Mouse (Mus musculus): ENCODE measurements around the gene Mipol1. TPM values are rescaled to one million over a fixed set of nuclear protein-coding genes. Genes with fewer than 3 reads are reported as not detected.
A peak's percentile ranks its signal among the peaks of the same experiment; 100 is the strongest.

Mipol1 gene
- polyA plus RNA-seq, 1 experiment from 2014 or later = 12.3 TPM

DNA sequence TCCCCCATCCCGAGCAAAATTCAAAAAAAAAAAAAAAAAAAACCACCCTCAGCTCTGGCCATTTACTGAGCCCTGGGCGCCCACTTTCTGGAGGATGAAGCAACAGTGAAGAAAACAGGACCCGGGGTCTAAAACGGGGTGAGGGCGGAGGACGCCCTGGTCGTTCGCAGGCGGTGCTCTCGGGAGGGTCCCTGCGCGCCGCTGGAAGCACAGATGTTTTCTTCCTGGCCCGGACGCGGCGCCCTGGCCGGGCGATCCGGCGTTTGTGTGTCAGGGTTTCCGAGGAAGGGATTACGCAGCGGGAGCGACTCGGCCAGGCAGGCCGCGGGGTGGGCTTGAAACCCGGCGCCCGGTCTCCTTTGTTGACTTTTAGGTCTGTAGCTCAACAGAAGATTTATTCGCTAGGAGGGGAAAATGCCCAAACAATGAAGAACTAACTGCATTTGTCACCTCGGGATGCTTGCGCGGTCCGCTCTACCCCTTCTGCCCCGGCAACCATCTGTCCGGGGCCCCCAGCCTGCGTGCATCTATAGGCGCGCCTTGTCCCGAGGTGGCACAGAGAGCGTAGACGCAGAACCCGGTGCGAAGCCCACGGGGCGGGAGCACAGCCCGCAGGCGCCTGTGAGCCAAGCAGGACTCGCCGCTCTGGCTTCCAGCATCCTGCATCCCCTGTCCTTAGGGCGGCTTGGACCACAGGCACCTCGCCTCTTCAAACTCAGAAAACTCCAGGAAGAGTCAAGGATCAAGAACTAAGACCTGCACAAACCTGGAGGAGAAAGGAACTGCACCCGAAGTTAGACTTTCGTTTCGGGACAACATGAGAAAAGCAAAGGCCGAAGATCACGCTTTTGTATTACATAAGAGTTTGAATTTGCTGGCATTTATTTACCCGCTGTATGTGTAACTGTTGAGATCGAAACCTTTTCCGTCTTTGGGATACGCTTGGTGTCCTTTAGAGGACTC is 308.6 kb downstream of the Mipol1 start:
- no peak overlapping the region for H3K27ac ChIP-seq (replicated peaks; ENCODE audit: low read depth, low read length)
- H3K9ac ChIP-seq (replicated peaks; ENCODE audit: low read length) = no peak overlapping the region
- no peak; the same call in 1 of the 2 replicates for ATAC-seq (replicated peaks; ENCODE audit: insufficient number of reproducible peaks, low FRiP score, low TSS enrichment, low read depth)
- peak overlapping the region; percentile 49 for H3K4me2 ChIP-seq (ENCODE audit: low read depth, low read length)
- under 1% methylated on average over 63 of the region's 63 CpGs for WGBS
- peaks cover 3% of the 10 kb centered on the region for H3K4me1 ChIP-seq (ENCODE audit: control insufficient read depth, insufficient read depth, low read length)
- peaks cover 58% of the 10 kb centered on the region for H3K27me3 ChIP-seq (ENCODE audit: control insufficient read depth, insufficient read depth, low read length)
- peak overlapping the region; percentile 26 for H3K4me3 ChIP-seq (ENCODE audit: low read depth, low read length)
- no peaks in the 10 kb centered on the region for H3K9me3 ChIP-seq (replicated peaks; ENCODE audit: control insufficient read depth, low read length)
- DNase-seq (ENCODE audit: low spot score) = peak; percentile 59
- H3K36me3 ChIP-seq (replicated peaks; ENCODE audit: control insufficient read depth, insufficient read depth, low read depth, low read length) = no peaks in the 10 kb centered on the region

DNA sequence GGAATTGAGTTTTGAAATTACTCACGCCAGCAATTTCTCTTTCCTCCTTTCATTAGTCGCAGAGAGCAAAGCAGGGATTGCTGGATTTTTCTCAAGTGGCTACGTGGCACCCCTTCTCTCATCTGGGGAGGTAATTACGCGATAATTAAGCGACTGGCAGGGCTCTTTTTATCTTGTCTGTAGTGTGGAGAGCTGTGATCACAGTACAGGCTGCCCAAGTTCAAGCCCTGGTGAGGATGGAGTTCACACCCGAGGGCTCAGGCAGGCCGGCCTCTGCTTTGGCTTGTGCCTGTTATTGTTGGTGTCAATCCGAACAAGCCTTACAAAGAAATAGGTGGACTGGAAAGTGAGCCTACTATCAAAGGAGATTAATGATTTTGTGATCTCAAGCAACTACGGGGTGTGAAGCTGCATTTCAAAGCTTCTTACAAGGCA is 309.3 kb downstream of the Mipol1 start:
- under 1% methylated on average over 10 of the region's 10 CpGs for WGBS
- Histone ChIP-seq H3K4me2 (ENCODE audit: low read depth, low read length) (no peak overlapping the region), H3K27me3 (ENCODE audit: control insufficient read depth, insufficient read depth, low read length) (peaks cover 54% of the 10 kb centered on the region), H3K4me1 (ENCODE audit: control insufficient read depth, insufficient read depth, low read length) (peaks cover 3% of the 10 kb centered on the region), H3K9me3 (replicated peaks; ENCODE audit: control insufficient read depth, low read length) (no peaks in the 10 kb centered on the region), H3K4me3 (ENCODE audit: low read depth, low read length) (no peak overlapping the region), H3K36me3 (replicated peaks; ENCODE audit: control insufficient read depth, insufficient read depth, low read depth, low read length) (no peaks in the 10 kb centered on the region), H3K9ac (replicated peaks; ENCODE audit: low read length) (no peak overlapping the region), H3K27ac (replicated peaks; ENCODE audit: low read depth, low read length) (no peak overlapping the region)
- DNase-seq (ENCODE audit: low spot score) = peak; percentile 41
- no peak for ATAC-seq (replicated peaks; ENCODE audit: insufficient number of reproducible peaks, low FRiP score, low TSS enrichment, low read depth)

DNA sequence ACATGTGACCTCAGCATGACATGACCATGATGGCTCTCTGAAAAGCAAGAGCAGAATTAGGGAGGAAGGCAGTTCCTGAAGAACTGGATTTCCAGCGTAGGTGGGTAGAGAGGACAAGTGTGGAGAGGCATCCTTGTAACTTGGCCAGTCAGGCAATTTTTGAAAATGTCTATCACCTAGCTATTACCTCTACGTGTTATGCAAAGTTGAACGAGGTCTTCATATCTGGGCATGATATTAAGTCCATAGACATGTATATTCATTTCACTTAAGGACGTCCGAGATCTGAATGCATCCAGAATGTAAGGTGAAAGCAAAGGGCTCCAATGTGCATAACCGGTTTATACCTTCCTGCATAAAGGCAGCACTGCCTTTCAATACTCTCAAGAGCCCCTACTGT is 310.9 kb downstream of the Mipol1 start:
- 11% methylated on average over 6 of the region's 6 CpGs for WGBS
- DNase-seq (ENCODE audit: low spot score) (no peak), ATAC-seq (replicated peaks; ENCODE audit: insufficient number of reproducible peaks, low FRiP score, low TSS enrichment, low read depth) (no peak)
- Histone ChIP-seq H3K36me3 (replicated peaks; ENCODE audit: control insufficient read depth, insufficient read depth, low read depth, low read length) (no peaks in the 10 kb centered on the region), H3K9me3 (replicated peaks; ENCODE audit: control insufficient read depth, low read length) (no peaks in the 10 kb centered on the region), H3K9ac (replicated peaks; ENCODE audit: low read length) (no peak overlapping the region), H3K27ac (replicated peaks; ENCODE audit: low read depth, low read length) (no peak overlapping the region), H3K27me3 (ENCODE audit: control insufficient read depth, insufficient read depth, low read length) (peaks cover 55% of the 10 kb centered on the region), H3K4me2 (ENCODE audit: low read depth, low read length) (no peak overlapping the region), H3K4me1 (ENCODE audit: control insufficient read depth, insufficient read depth, low read length) (peaks cover 7% of the 10 kb centered on the region), H3K4me3 (ENCODE audit: low read depth, low read length) (no peak overlapping the region)

DNA sequence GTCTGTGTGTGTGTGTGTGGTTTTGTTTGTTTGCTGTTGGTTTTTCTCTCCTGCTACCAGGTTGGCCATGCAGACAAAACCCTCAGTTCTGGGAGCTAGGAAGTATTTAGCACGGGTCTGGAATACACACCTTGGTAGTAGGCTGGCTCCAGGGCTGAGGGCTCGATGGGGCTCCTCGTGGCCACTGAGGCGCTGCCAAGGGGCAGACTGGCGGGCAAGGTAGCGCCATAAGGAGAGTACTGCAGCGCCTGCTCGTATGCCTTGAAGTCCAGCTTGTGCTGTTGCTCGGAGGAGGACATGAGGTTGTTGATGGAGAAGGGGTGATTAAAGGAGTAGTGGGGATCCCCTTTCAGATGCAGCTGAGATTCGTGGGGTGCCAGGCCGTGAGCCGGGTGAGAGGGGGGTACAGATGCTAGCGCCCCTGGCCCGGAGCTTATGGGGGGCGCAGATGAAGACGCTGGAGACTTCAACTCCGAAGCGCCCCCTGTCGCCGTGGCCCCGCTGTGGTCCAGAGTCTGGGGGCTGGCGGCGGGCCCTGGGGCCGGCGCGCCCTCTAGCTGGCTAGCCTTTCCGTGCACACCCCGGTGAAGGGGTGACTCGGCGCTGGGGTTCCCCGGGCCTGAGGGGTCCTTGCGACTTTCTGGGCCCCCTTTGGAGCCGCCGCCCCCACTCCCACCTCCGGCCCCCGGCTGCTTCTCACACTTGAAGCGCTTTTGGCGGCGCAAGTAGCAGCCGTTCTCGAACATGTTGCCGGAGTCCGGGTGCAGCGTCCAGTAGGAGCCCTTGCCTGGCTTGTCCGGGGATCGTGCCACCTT is 311.9 kb downstream of the Mipol1 start:
- peak; percentile 41 for ATAC-seq (replicated peaks; ENCODE audit: insufficient number of reproducible peaks, low FRiP score, low TSS enrichment, low read depth)
- Histone ChIP-seq H3K9me3 (replicated peaks; ENCODE audit: control insufficient read depth, low read length) (no peaks in the 10 kb centered on the region), H3K9ac (replicated peaks; ENCODE audit: low read length) (no peak overlapping the region)

DNA sequence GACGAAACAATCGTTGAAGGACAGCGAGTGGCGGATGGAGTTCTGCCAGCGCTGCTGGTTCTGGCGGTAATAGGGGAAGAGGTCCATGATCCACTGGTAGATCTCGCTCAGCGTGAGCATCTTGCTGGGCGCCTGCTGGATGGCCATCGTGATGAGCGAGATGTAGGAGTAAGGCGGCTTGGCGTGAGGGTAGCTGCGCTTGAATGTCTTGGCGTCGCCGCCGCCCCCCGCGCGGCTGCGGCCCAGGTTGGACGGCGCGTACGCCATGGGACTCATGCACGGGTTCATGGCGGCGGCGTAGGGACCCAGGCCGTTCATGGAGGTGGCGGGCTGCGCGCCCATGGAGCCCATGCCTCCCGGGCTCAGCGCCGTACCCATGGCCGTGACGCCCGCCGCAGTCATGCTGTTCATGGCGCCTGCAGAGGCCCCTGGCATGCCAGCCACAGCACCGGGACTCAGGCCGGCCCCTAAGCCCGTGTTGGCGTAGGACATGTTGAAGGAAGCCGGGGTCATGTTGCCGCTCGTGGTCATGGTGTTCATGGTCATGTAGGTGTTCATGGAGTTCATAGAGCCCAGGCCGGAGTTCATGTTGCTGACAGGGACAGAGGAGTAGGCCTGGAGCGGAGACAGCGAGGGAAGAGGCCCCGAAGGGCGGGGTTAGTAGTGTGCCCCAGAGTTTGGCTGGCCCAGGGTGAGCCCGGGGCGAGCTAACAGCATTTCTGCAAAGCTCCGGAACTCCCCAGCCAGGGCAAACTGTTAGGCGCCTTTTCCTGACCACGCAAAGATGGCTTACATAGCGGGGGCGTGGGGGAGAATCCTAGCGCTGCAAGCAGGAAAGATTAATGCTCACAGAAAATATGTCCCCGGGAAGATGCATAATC is 312.8 kb downstream of the Mipol1 start:
- H3K4me2 ChIP-seq (ENCODE audit: low read depth, low read length) = 0 out of 2 replicates have a peak overlapping the region, but pooled peaks have one; percentile 2
- no peak overlapping the region for H3K9ac ChIP-seq (replicated peaks; ENCODE audit: low read length)
- H3K27ac ChIP-seq (replicated peaks; ENCODE audit: low read depth, low read length) = no peak overlapping the region
- DNase-seq (ENCODE audit: low spot score) (no peak), ATAC-seq (replicated peaks; ENCODE audit: insufficient number of reproducible peaks, low FRiP score, low TSS enrichment, low read depth) (no peak)
- H3K9me3 ChIP-seq (replicated peaks; ENCODE audit: control insufficient read depth, low read length) = no peaks in the 10 kb centered on the region
- WGBS = 1% methylated on average over 58 of the region's 63 CpGs
- H3K27me3 ChIP-seq (ENCODE audit: control insufficient read depth, insufficient read depth, low read length) = peaks cover 64% of the 10 kb centered on the region
- peaks cover 7% of the 10 kb centered on the region for H3K4me1 ChIP-seq (ENCODE audit: control insufficient read depth, insufficient read depth, low read length)
- H3K4me3 ChIP-seq (ENCODE audit: low read depth, low read length) = peak overlapping the region; percentile 14; the same call in 1 of the 2 replicates
- no peaks in the 10 kb centered on the region for H3K36me3 ChIP-seq (replicated peaks; ENCODE audit: control insufficient read depth, insufficient read depth, low read depth, low read length)

More for the DNA sequence above, 311.9 kb downstream of the Mipol1 start:
- under 1% methylated on average over 46 of the region's 46 CpGs for WGBS
- peaks cover 61% of the 10 kb centered on the region for H3K27me3 ChIP-seq (ENCODE audit: control insufficient read depth, insufficient read depth, low read length)
- DNase-seq (ENCODE audit: low spot score) = no peak
- peak overlapping the region; percentile 29; the same call in 1 of the 2 replicates for H3K4me2 ChIP-seq (ENCODE audit: low read depth, low read length)
- H3K27ac ChIP-seq (replicated peaks; ENCODE audit: low read depth, low read length) = no peak overlapping the region
- peaks cover 7% of the 10 kb centered on the region for H3K4me1 ChIP-seq (ENCODE audit: control insufficient read depth, insufficient read depth, low read length)
- no peaks in the 10 kb centered on the region for H3K36me3 ChIP-seq (replicated peaks; ENCODE audit: control insufficient read depth, insufficient read depth, low read depth, low read length)
- H3K4me3 ChIP-seq (ENCODE audit: low read depth, low read length) = peak overlapping the region; percentile 14; the same call in 1 of the 2 replicates

DNA sequence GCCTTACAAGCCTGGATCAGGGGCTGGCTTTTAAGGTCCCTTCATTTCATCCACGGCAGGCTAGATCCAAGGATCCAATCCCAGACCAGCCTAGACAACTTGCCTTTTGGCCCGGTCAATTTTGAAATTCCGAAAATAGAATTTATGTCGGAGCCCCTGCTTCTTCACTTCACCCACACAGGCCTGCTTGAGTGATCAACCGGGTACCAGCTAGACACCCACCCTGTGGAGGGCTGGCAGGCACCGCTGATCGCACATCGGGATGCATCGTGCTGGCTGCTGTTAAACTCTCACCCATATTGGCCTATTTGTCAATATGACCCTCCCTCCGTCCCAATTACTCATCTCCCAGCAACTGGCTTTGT is 313.4 kb downstream of the Mipol1 start:
- H3K36me3 ChIP-seq (replicated peaks; ENCODE audit: control insufficient read depth, insufficient read depth, low read depth, low read length) = no peaks in the 10 kb centered on the region
- DNase-seq (ENCODE audit: low spot score) = no peak
- peaks cover 69% of the 10 kb centered on the region for H3K27me3 ChIP-seq (ENCODE audit: control insufficient read depth, insufficient read depth, low read length)
- 3% methylated on average over 10 of the region's 10 CpGs for WGBS
- no peak for ATAC-seq (replicated peaks; ENCODE audit: insufficient number of reproducible peaks, low FRiP score, low TSS enrichment, low read depth)
- no peaks in the 10 kb centered on the region for H3K9me3 ChIP-seq (replicated peaks; ENCODE audit: control insufficient read depth, low read length)
- H3K4me3 ChIP-seq (ENCODE audit: low read depth, low read length) = no peak overlapping the region
- no peak overlapping the region for H3K4me2 ChIP-seq (ENCODE audit: low read depth, low read length)
- peaks cover 5% of the 10 kb centered on the region for H3K4me1 ChIP-seq (ENCODE audit: control insufficient read depth, insufficient read depth, low read length)
- no peak overlapping the region for H3K9ac ChIP-seq (replicated peaks; ENCODE audit: low read length)
- no peak overlapping the region for H3K27ac ChIP-seq (replicated peaks; ENCODE audit: low read depth, low read length)

DNA sequence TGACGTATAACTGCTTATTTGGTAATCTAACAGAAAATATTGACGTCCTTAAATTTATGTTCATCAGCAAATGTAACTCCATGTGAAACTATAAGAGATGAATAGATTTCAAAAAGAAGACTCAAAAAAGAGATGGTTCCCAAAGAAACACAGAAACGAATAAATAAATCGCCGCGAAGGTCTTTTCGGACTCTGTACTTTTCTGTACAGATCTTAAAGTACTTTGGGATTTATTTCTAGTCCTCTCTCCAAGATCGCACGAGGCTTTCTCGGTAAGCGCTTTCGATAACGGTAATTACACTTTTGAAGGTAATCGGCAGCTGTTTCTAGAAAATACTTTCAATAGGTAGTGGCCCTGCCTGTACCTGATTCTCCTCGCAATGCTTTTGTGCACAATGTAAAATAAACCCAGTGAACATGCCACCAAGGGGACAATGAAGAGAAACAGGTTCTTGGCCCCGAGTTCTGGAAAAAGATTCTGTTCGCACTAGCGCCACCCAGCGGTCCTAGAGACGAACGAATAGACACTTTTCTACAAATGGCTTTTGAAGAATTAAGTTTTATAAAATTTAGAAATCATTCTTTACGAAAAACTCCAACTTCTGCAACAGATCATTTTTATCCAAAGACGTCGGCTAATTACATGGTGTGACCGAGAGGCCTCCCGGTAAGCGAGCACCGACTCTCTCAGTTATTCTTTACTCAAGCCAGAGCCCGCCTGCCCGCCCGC is 314.6 kb downstream of the Mipol1 start:
- 2% methylated on average over 31 of the region's 31 CpGs for WGBS
- peaks cover 4% of the 10 kb centered on the region for H3K4me1 ChIP-seq (ENCODE audit: control insufficient read depth, insufficient read depth, low read length)
- no peak for ATAC-seq (replicated peaks; ENCODE audit: insufficient number of reproducible peaks, low FRiP score, low TSS enrichment, low read depth)
- no peak overlapping the region for H3K27ac ChIP-seq (replicated peaks; ENCODE audit: low read depth, low read length)
- DNase-seq (ENCODE audit: low spot score) = peak; percentile 92
- H3K36me3 ChIP-seq (replicated peaks; ENCODE audit: control insufficient read depth, insufficient read depth, low read depth, low read length) = no peaks in the 10 kb centered on the region
- H3K4me2 ChIP-seq (ENCODE audit: low read depth, low read length) = peak overlapping the region; percentile 94
- no peak overlapping the region for H3K9ac ChIP-seq (replicated peaks; ENCODE audit: low read length)
- H3K27me3 ChIP-seq (ENCODE audit: control insufficient read depth, insufficient read depth, low read length) = peaks cover 76% of the 10 kb centered on the region
- no peaks in the 10 kb centered on the region for H3K9me3 ChIP-seq (replicated peaks; ENCODE audit: control insufficient read depth, low read length)
- peak overlapping the region; percentile 40 for H3K4me3 ChIP-seq (ENCODE audit: low read depth, low read length)

Measured in embryonic facial prominence, embryonic 11.5 days (tissue).